Mouse (Mus musculus) midbrain, embryonic 14.5 days (tissue): ENCODE data around the gene Il33. TPM values are rescaled to one million over a fixed set of nuclear protein-coding genes. Genes with fewer than 3 reads are reported as not detected.
"Not testable (repeated sequence)": the region's sequence is repeated elsewhere in the genome, so short reads cannot be mapped to it uniquely, and the experiment has no call there.

Experiments used
- ATAC-seq: fragments of 200-750 bp; cut with Nextera tagmentation; 2 replicates; pipeline ENCODE4 v1.8.0; 2017; ENCODE audit warnings: moderate number of reproducible peaks, moderate library complexity; ENCODE audit not compliant: low FRiP score, low TSS enrichment
- DNase-seq: peaks from one replicate; pipeline ENCODE4 v3.0.0-alpha.2; 2015
- H3K27ac ChIP-seq: fragments of 300-500 bp; sonication (generic); replicated peaks from 2 replicates; pipeline ENCODE4 v1.5.1; 2014; ENCODE audit warnings: mild to moderate bottlenecking, low read depth, low read length, moderate library complexity
- H3K27me3 ChIP-seq: fragments of 300-500 bp; sonication (generic); 2 replicates; pipeline ENCODE4 v1.6.1; 2014; ENCODE audit warnings: low read length, control low read depth, mixed read lengths; ENCODE audit not compliant: control insufficient read depth, insufficient read depth
- H3K36me3 ChIP-seq: fragments of 300-500 bp; sonication (generic); 2 replicates; pipeline ENCODE4 v1.6.1; 2014; ENCODE audit warnings: low read length, control low read depth; ENCODE audit not compliant: control insufficient read depth, insufficient read depth
- H3K4me1 ChIP-seq: fragments of 300-500 bp; sonication (generic); 2 replicates; pipeline ENCODE4 v1.6.1; 2014; ENCODE audit warnings: mild to moderate bottlenecking, antibody characterized with exemption, low read length, control low read depth; ENCODE audit not compliant: control insufficient read depth, insufficient read depth
- H3K4me2 ChIP-seq: fragments of 300-500 bp; sonication (generic); 2 replicates; pipeline ENCODE4 v1.6.1; 2014; ENCODE audit warnings: mild to moderate bottlenecking, low read length, moderate library complexity
- H3K4me3 ChIP-seq: fragments of 300-500 bp; sonication (generic); replicated peaks from 2 replicates; pipeline ENCODE4 v1.5.1; 2014; ENCODE audit warnings: low read depth, low read length
- H3K9ac ChIP-seq: fragments of 300-500 bp; sonication (generic); replicated peaks from 2 replicates; pipeline ENCODE4 v1.6.1; 2014; ENCODE audit warnings: mild to moderate bottlenecking, low read length, moderate library complexity
- H3K9me3 ChIP-seq: fragments of 300-500 bp; sonication (generic); 2 replicates; pipeline ENCODE4 v1.6.1; 2016; ENCODE audit warnings: low read length, control low read depth, mixed read lengths; ENCODE audit not compliant: control insufficient read depth
- WGBS: fragments of 180-500 bp; shearing (Covaris S2); extraction: QIAGEN DNeasy Blood & Tissue Kit; methylation state at CpG from one replicate; pipeline ENCODE4 v1.1.7; 2014; 5-methylcytosine and 5-hydroxymethylcytosine counted together
- polyA plus RNA-seq: library from polyadenylated mRNA; unstranded; fragments of >200 nt; fragmentation: Nextera tagmentation; extraction: Ambion mirVana; gene quantifications from 2 replicates; pipeline ENCODE4 v1.2.1, GENCODE M21; 2014

Gene Il33
- polyA plus RNA-seq, 1 experiment from 2014 or later, result 0.25 TPM

DNA sequence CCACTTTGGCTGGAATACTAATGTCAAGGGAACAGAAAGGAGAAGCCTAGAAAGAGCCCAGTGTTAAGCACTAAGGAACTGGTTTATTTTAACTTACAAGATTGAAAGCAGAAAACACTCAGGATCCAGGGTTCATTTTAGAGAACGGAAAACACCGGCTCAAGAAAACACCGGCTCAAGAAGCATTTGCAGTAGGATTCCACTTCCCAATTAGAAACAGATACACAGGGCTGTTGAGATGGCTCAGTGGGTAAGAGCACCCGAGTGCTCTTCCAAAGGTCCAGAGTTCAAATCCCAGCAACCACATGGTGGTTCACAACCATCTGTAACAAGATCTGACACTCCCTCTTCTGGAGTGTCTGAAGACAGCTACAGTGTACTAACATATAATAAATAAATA lies 20.0 kb downstream of the Il33 start:
- H3K27me3 ChIP-seq, H3K9ac ChIP-seq, H3K9me3 ChIP-seq, H3K4me2 ChIP-seq, H3K4me3 ChIP-seq, H3K27ac ChIP-seq, H3K36me3 ChIP-seq, ATAC-seq, DNase-seq: not testable (repeated sequence)
- 85% methylated on average over 4 of the region's 4 CpGs for WGBS
- peaks cover 11% of the 10 kb centered on the region for H3K4me1 ChIP-seq

DNA sequence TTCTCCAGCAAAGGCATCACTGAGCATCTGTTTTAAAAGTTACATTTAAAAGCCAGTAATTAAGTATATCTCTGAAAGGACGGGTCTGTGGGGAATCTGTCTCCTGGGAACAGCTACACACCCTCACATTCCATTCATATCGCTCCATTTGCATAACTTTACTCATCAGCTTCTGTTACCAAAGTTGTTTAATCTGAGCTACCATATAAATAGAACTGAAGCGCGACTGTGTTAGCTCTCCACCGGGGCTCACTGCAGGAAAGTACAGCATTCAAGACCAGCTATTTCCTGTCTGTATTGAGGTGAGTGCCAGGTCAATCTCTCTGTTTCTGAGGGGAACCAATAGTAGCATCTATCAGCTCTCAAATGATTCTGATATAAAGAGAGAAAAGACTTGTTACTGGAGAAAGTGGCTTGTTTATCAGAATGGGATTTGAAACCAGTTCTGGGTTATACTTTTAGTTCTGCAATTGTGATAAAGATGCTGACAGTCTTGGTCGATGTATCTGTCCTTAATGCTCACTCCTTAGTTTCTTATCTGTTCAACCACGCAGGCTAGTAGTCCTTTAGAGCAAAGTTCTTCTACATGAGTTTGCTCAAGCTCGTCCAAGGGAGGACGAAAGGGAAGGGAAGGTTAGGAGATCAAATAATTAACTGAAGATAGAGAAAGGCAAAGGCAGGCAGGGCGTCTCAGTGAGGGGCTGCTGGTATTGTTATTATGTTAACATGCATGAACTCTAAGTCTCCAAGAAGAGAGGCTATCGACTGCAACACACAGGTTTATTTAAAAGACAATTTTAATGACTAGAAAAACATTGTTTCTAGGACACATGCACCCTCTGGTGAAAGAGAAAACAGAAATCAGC lies 20.9 kb downstream of the Il33 start:
- peak; percentile 7 for DNase-seq
- Histone ChIP-seq H3K36me3 (no peaks in the 10 kb centered on the region), H3K4me1 (peaks cover 11% of the 10 kb centered on the region), H3K4me3 (no peak overlapping the region), H3K27me3 (no peaks in the 10 kb centered on the region), H3K9me3 (no peaks in the 10 kb centered on the region), H3K4me2 (no peak overlapping the region), H3K9ac (no peak overlapping the region), H3K27ac (no peak overlapping the region)
- 6% methylated on average over 11 of the region's 11 CpGs for WGBS
- no peak for ATAC-seq

DNA sequence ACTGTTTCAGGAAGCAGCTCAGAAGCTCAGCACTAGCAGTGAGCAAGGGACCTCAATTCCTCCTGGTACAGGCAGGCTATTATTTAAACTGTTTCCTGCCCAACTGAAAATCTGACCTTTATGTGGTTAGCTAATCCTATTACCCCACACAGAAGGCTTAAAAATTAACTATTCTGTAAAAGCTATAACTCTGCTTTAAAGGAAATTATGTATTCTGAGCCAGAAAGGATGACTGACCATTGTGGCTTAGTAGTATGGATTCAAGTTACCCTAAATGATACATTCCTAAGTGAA lies 21.5 kb downstream of the Il33 start:
- Histone ChIP-seq H3K9me3 (no peaks in the 10 kb centered on the region), H3K4me1 (peaks cover 11% of the 10 kb centered on the region), H3K4me3 (no peak overlapping the region), H3K27me3 (no peaks in the 10 kb centered on the region), H3K9ac (no peak overlapping the region), H3K27ac (no peak overlapping the region), H3K36me3 (no peaks in the 10 kb centered on the region), H3K4me2 (no peak overlapping the region)
- DNase-seq, result peak; percentile 28
- ATAC-seq, result no peak

DNA sequence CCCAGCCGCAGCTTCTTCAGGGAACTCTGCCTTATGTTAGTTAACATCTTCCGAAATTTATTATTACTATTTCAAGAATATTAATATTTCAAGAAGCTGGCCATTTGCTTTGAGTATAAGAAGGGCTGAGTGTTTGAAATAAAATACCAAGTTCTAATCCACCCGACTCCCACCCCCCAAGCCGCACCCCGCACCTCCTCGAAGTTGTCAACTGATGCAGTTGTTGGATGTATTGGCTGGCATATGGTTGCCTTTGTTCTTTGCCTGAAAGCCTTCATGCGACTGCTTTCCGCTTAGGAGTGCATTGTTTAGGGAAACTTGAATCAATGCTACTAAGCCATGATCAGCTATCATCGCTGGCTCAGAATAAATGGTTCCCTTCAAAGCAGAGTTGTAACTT lies 22.1 kb downstream of the Il33 start:
- Histone ChIP-seq H3K27ac (no peak overlapping the region), H3K27me3 (no peaks in the 10 kb centered on the region), H3K9ac (no peak overlapping the region), H3K4me1 (peaks cover 11% of the 10 kb centered on the region), H3K4me2 (no peak overlapping the region), H3K9me3 (no peaks in the 10 kb centered on the region), H3K36me3 (no peaks in the 10 kb centered on the region), H3K4me3 (no peak overlapping the region)
- ATAC-seq (no peak), DNase-seq (no peak)
- WGBS, result 38% methylated on average over 9 of the region's 9 CpGs

DNA sequence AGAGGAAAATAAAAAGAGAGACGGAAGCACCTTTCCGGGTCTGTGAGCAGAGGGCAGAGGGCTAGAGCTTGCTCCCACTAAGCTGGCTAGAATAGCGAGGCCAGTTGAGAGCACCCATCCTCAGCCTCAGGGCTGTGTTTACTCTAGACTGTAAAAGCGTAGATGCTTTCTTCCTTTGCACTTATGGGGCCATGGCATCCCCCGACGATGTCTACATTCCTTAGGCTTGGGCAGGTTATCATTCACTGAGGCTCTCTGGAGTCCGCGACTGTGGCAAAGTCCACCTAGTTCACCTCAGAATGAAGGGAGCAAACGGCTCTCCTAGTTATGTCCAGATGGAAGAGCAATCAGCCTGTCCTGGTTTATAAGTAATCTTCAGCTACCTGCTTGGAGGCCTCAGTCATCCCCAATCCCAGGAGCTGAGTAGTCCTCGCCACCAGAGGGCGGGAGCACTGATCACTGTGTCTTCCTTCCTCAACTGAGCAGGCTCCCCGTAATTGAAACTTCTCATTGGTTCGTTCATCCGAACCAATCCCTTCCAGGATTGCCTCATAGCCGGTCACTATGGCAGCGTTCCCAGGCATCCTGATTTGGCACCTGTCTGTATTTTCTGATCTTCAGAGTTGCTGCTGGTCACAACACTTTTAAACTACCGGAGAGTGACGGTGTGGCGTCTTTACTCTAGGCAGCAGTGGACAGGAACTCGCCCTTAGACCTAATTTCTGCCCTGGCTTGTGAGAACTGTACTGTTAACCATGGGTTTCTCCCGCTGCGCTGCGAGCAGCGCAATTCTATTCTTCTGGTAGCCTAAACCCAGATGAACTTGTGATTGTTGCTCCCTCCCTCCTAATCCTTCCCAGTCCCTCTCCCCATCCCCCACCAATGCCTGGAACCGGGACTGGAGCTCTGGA lies 23.2 kb downstream of the Il33 start:
- Histone ChIP-seq H3K4me3 (peak overlapping the region; percentile 27), H3K9ac (no peak overlapping the region)

DNA sequence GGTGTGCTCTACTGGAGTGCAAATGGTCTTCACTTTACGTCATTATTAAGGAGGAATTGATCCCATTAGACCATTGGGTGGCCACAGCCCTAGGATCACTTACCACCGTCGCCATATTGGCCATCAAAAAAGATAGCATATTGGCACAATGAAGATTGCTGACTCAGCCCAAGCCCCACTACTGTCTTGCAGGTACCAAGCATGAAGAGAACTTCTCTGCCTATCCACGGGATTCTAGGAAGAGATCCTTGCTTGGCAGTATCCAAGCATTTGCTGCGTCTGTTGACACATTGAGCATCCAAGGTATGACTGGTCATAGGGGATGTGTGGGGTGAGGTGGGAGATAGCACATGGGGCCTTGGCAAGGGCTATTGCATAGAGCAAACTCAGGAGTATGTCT lies 27.6 kb downstream of the Il33 start:
- Histone ChIP-seq H3K4me3 (no peak overlapping the region), H3K9ac (no peak overlapping the region), H3K9me3 (no peaks in the 10 kb centered on the region), H3K4me1 (peaks cover 11% of the 10 kb centered on the region; the same call in 1 of the 2 replicates), H3K27ac (no peak overlapping the region), H3K36me3 (no peaks in the 10 kb centered on the region), H3K4me2 (no peak overlapping the region), H3K27me3 (no peaks in the 10 kb centered on the region)
- ATAC-seq (no peak), DNase-seq (no peak)
- 88% methylated on average over 5 of the region's 5 CpGs for WGBS

More for the DNA sequence above, 23.2 kb downstream of the Il33 start:
- Histone ChIP-seq H3K9me3 (no peaks in the 10 kb centered on the region), H3K27ac (no peak overlapping the region), H3K36me3 (no peaks in the 10 kb centered on the region), H3K4me1 (peaks cover 11% of the 10 kb centered on the region), H3K4me2 (peak overlapping the region; percentile 63), H3K27me3 (no peaks in the 10 kb centered on the region)
- DNase-seq, result peak; percentile 86
- ATAC-seq, result peak; percentile 89; the same call in 1 of the 2 replicates
- 23% methylated on average over 25 of the region's 25 CpGs for WGBS

DNA sequence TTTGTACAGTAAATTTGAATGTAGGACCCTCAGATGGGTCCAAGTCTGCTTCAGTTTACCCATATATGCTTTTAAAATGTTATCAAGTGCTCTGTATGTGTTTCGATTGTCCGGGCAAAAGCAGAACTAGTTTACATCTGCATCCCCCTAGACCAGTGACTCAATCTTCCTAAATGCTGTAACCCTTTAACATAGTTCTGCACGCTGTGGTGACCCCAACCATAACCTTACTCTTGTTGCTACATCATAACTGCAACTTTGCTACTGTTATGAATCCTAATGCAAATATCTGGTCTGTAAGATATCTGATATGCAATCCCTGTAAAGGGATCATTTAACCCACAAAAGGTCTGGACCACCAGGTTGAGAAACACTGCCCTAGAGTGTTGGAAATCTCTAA lies 28.9 kb downstream of the Il33 start:
- no peaks in the 10 kb centered on the region for H3K27me3 ChIP-seq
- peaks cover 2% of the 10 kb centered on the region; the same call in 1 of the 2 replicates for H3K4me1 ChIP-seq
- H3K27ac ChIP-seq, result no peak overlapping the region
- H3K4me3 ChIP-seq, result no peak overlapping the region
- no peak overlapping the region for H3K9ac ChIP-seq
- no peaks in the 10 kb centered on the region for H3K9me3 ChIP-seq
- ATAC-seq (no peak), DNase-seq (no peak)
- no peaks in the 10 kb centered on the region for H3K36me3 ChIP-seq
- no peak overlapping the region for H3K4me2 ChIP-seq
- WGBS, result 91% methylated on average over 3 of the region's 3 CpGs

DNA sequence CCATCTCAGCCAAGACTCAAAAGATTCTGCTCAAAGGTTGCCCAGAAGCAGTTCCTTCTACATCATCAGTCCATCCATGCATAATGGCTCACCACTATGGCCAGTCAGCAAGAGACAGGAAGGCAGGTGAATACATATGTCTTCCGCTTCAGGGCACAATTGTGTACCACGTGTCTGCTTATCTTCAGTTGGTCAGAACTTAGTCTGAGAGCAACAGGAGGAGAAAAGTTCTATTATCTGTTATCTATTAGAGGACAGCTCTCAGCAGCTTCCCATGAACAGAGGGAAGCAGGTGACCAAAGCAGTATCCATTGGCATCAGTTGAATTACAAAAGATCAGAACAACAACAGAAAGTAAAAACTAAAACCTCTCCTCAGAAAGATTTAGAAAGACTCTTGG lies 30.5 kb downstream of the Il33 start:
- WGBS, result 90% methylated on average over 2 of the region's 2 CpGs
- no peak for DNase-seq

More for the DNA sequence above, 30.5 kb downstream of the Il33 start:
- Histone ChIP-seq H3K9me3 (no peaks in the 10 kb centered on the region), H3K27ac (no peak overlapping the region), H3K4me2 (no peak overlapping the region), H3K4me1 (no peaks in the 10 kb centered on the region), H3K9ac (no peak overlapping the region), H3K36me3 (no peaks in the 10 kb centered on the region), H3K4me3 (no peak overlapping the region), H3K27me3 (no peaks in the 10 kb centered on the region)
- ATAC-seq, result no peak
